Mouse (Mus musculus): ENCODE results near the gene Traf3ip3. TPM values are rescaled to one million over a fixed set of nuclear protein-coding genes. Genes with fewer than 3 reads are reported as not detected.

Traf3ip3 gene
- polyA plus RNA-seq, 1 experiment from 2014 or later = 2.1 TPM

DNA sequence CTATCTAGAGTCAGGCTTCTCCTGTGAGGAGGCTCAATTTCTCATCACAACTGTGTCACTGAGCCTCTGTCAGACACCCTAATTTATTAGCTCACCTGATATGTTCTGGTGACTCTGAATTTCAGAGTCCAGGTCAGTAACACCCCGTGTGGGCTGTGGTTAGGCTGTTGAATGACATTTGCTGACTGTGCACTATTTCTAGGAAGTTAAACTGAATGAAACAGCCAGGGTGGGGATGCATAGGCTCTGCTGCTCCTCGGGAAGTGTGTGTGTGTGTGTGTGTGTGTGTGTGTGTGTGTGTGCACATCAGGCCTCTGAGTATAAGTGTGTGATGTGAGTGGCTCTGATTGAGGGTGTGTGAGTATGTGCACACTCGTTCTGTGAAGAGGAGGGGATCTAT is 62.8 kb downstream of the Traf3ip3 start:
- H3K4me1 ChIP-seq (replicated peaks) = no peaks in the 10 kb centered on the region
- H3K27ac ChIP-seq = 0 out of 2 replicates have a peak overlapping the region, but pooled peaks have one; percentile 16
- no peaks in the 10 kb centered on the region for H3K9me3 ChIP-seq (replicated peaks)
- no peak for ATAC-seq (replicated peaks; ENCODE audit: insufficient number of reproducible peaks, insufficient read depth, low FRiP score, low read depth)
- no peak overlapping the region for H3K4me3 ChIP-seq
- H3K4me2 ChIP-seq = no peak overlapping the region
- H3K36me3 ChIP-seq = no peaks in the 10 kb centered on the region
- no peaks in the 10 kb centered on the region for H3K27me3 ChIP-seq
- 27% methylated on average over 3 of the region's 3 CpGs for WGBS
- H3K9ac ChIP-seq = no peak overlapping the region

DNA sequence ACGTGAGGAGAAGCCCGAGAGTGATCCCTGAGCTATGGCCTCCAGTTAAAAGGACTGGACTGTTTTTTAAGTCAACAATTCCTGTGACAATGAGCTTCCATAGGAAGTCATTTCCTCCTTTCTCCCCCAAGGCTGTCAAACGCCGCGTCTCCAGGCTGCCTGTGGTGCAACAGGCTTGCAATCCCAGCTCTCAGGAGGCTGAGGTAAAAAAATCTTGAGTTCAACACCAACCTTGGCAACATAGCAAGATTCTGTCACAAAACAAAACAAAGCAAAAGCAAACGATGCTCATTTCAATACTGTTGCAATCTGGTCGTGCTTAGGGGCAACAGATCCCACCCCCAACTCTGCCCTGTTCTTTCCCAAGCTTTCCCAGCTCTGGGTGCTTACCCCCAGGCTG is 63.4 kb downstream of the Traf3ip3 start:
- Histone ChIP-seq H3K27ac (0 out of 2 replicates have a peak overlapping the region, but pooled peaks have one; percentile 16), H3K4me1 (replicated peaks) (no peaks in the 10 kb centered on the region), H3K9ac (no peak overlapping the region), H3K4me2 (no peak overlapping the region), H3K36me3 (no peaks in the 10 kb centered on the region), H3K9me3 (replicated peaks) (no peaks in the 10 kb centered on the region), H3K4me3 (no peak overlapping the region), H3K27me3 (no peaks in the 10 kb centered on the region)
- WGBS = 35% methylated on average over 7 of the region's 7 CpGs
- no peak for ATAC-seq (replicated peaks; ENCODE audit: insufficient number of reproducible peaks, insufficient read depth, low FRiP score, low read depth)

DNA sequence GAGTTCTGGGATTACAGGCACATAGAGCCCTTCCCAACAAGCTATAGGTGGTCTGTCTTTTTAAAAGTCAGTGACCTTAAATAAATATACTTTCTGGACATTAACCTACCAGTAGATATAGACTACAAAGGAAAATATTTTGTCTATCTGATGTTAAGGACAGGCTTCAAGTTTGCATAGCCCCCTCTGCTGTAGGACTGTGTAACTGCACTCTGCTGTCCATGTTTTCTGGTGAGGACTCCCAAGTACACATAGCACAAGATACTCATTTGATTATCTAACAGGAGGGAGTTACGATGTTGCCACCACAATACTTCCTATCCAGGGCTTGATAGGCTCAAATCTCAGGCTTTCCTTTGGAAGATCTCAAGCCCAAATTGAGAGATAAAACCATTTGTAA is 67.8 kb downstream of the Traf3ip3 start:
- WGBS = 89% methylated on average over 1 of the region's 1 CpGs
- no peaks in the 10 kb centered on the region for H3K27me3 ChIP-seq
- H3K27ac ChIP-seq = no peak overlapping the region
- H3K36me3 ChIP-seq = no peaks in the 10 kb centered on the region
- H3K4me3 ChIP-seq = no peak overlapping the region
- no peak overlapping the region for H3K4me2 ChIP-seq
- H3K9me3 ChIP-seq (replicated peaks) = no peaks in the 10 kb centered on the region
- ATAC-seq (replicated peaks; ENCODE audit: insufficient number of reproducible peaks, insufficient read depth, low FRiP score, low read depth) = no peak
- peaks cover 7% of the 10 kb centered on the region for H3K4me1 ChIP-seq (replicated peaks)
- H3K9ac ChIP-seq = no peak overlapping the region

DNA sequence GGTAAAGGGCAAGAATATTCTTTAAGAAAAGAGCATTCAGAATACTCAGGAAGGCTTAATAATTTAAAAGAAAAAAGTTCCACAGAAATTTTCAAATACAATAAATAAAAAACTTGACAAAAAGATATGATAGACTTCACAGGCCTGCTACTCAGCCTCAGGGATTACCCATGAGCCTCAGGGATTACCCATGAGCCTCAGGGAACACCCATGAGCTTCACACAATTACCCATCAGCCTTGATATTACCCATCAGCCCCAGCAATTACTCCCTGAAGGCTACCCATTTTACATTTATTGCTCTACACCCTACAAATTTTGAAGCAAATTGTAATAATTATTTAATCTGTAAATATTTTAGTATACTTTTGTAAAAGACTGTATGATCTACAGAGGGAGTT is 69.1 kb downstream of the Traf3ip3 start:
- H3K9ac ChIP-seq = no peak overlapping the region
- no peak for ATAC-seq (replicated peaks; ENCODE audit: insufficient number of reproducible peaks, insufficient read depth, low FRiP score, low read depth)
- no peak overlapping the region for H3K27ac ChIP-seq
- peaks cover 7% of the 10 kb centered on the region for H3K36me3 ChIP-seq
- H3K4me3 ChIP-seq = no peak overlapping the region
- no peaks in the 10 kb centered on the region for H3K27me3 ChIP-seq
- no peaks in the 10 kb centered on the region for H3K9me3 ChIP-seq (replicated peaks)
- H3K4me2 ChIP-seq = no peak overlapping the region
- H3K4me1 ChIP-seq (replicated peaks) = peaks cover 7% of the 10 kb centered on the region

DNA sequence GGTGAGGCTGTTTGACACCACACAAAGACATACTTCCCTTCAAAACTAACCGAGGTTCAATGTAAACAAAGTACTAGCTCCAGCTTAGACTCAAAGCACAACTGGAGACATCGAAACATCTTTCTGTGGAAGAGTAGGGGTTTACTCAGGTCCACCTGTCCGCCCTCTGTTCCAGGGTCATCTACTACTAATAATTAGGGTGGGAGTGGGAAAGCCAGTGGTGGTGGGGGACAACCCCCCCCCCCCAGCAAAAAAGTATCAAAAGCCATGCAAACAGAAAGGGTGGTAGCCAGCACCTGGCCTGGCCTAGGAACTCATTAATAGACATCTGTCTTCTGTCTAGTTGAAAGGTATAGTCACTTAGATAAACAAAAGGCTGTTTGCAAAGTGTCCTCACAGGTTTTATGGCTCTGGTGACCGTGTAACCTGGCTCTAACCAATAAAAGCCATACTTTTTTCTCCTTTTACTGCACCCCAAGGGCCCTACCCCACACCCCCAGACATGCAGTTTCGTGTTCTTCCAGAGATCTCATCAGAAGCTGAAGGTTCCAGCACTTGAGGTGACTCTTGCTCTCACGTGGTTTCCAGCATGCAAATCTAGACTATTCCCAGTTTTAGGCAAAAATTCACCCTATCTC is 70.1 kb downstream of the Traf3ip3 start:
- peaks cover 7% of the 10 kb centered on the region for H3K4me1 ChIP-seq (replicated peaks)
- ATAC-seq (replicated peaks; ENCODE audit: insufficient number of reproducible peaks, insufficient read depth, low FRiP score, low read depth) = no peak
- H3K36me3 ChIP-seq = peaks cover 16% of the 10 kb centered on the region
- no peaks in the 10 kb centered on the region for H3K9me3 ChIP-seq (replicated peaks)
- H3K27me3 ChIP-seq = no peaks in the 10 kb centered on the region
- H3K9ac ChIP-seq = no peak overlapping the region
- no peak overlapping the region for H3K4me3 ChIP-seq
- no peak overlapping the region for H3K4me2 ChIP-seq
- H3K27ac ChIP-seq = no peak overlapping the region
- 70% methylated on average over 6 of the region's 6 CpGs for WGBS

DNA sequence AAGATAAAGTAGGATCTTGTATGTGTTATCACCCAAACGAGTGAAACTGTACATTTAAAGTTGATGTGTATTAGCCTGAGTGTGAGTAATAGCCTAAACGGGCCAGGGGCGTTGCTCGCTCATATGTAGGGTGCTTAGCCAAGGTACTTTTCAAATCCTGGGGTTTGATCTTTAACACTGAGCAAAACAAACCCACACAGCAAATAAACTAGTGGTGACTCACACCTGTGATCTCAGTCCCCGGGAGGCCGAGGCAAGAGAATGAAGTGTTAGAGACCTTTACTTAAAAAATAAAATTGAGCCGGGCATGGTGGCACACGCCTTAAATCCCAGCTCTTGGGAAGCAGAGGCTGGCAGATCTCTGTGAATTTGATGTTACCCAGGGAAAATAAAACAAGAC is 70.7 kb downstream of the Traf3ip3 start:
- WGBS = 75% methylated on average over 8 of the region's 8 CpGs
- H3K4me3 ChIP-seq = peak overlapping the region; percentile 97; the same call in 1 of the 2 replicates
- no peaks in the 10 kb centered on the region for H3K27me3 ChIP-seq
- H3K4me2 ChIP-seq = peak overlapping the region; percentile 67
- H3K9ac ChIP-seq = no peak overlapping the region
- H3K9me3 ChIP-seq (replicated peaks) = no peaks in the 10 kb centered on the region
- H3K27ac ChIP-seq = no peak overlapping the region
- ATAC-seq (replicated peaks; ENCODE audit: insufficient number of reproducible peaks, insufficient read depth, low FRiP score, low read depth) = no peak
- peaks cover 7% of the 10 kb centered on the region for H3K4me1 ChIP-seq (replicated peaks)
- peaks cover 18% of the 10 kb centered on the region for H3K36me3 ChIP-seq

DNA sequence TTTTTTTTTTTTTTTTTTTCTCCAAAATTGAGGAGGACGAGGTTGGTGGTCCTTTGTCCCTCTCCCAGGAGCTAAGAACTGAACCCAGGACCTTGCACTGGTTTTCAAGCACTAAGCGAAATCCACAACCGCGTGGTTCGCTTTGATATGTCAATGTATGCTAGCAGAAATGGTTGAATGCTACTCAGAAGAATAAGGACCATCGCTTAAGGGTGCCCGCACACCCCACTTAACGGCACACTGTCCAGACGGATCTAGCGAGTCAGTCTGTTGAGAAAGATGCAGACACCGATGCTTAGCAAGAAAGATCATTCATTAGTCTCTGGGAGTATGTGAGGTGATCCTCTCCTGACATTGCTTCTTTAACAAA is 71.1 kb downstream of the Traf3ip3 start:
- H3K9ac ChIP-seq = peak overlapping the region; percentile 45; the same call in 1 of the 2 replicates
- ATAC-seq (replicated peaks; ENCODE audit: insufficient number of reproducible peaks, insufficient read depth, low FRiP score, low read depth) = 0 out of 2 replicates have a peak, but pooled peaks have one; percentile 6

DNA sequence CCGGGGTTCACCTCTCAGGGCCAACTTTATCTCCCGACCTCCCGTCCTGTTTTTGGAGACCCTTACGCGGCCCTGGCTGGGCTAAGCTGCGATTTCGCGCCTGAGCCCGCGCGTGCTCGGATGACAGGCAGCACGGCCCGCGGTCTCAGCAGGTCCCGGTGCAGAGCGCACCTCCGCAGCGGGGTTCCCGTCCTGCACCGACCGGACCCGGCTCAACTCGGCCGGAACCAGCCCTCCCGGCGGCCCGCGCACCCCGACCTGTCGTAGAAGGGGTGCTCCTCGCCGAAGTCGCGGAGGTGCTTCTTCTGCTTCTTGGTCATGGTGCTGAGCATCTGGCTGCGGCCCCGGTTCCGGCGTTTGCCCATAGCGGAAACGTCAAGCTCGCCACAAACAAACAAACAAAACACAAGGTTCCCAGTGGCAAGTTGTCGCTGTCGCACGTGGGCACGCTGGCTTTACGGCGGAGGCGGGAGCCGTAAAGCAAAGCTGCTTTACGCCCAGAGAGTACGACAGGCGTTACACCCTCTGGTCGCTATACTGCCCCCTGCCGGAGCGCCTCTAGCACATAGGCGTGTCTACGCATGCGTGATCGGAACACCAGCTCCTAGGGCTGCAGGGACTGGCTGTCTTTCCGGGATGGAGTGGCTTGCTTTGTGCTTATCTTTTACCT is 71.6 kb downstream of the Traf3ip3 start, which contains the start of gene Diexf:
Diexf (minus strand) TSS at position 487 of the 670 bp plus-strand sequence.
- peak within 1 kb of the TSS; percentile 13; the same call in 1 of the 2 replicates for H3K27ac ChIP-seq
- WGBS = under 1% methylated on average over 61 of the region's 61 CpGs
- H3K36me3 ChIP-seq = peaks cover 20% of the 10 kb centered on the region
- ATAC-seq (replicated peaks; ENCODE audit: insufficient number of reproducible peaks, insufficient read depth, low FRiP score, low read depth) = peak; percentile 91
- H3K27me3 ChIP-seq = no peaks in the 10 kb centered on the region
- H3K4me2 ChIP-seq = peak within 1 kb of the TSS; percentile 85
- peak within 1 kb of the TSS; percentile 97 for H3K4me3 ChIP-seq
- H3K9ac ChIP-seq = peak within 1 kb of the TSS; percentile 89
- no peaks in the 10 kb centered on the region for H3K9me3 ChIP-seq (replicated peaks)
- H3K4me1 ChIP-seq (replicated peaks) = peaks cover 7% of the 10 kb centered on the region

More for the DNA sequence above, 71.1 kb downstream of the Traf3ip3 start:
- WGBS = 26% methylated on average over 11 of the region's 11 CpGs
- no peaks in the 10 kb centered on the region for H3K9me3 ChIP-seq (replicated peaks)
- H3K4me3 ChIP-seq = peak overlapping the region; percentile 97
- no peaks in the 10 kb centered on the region for H3K27me3 ChIP-seq
- peak overlapping the region; percentile 67 for H3K4me2 ChIP-seq
- H3K36me3 ChIP-seq = peaks cover 18% of the 10 kb centered on the region
- no peak overlapping the region for H3K27ac ChIP-seq
- peaks cover 7% of the 10 kb centered on the region for H3K4me1 ChIP-seq (replicated peaks)

DNA sequence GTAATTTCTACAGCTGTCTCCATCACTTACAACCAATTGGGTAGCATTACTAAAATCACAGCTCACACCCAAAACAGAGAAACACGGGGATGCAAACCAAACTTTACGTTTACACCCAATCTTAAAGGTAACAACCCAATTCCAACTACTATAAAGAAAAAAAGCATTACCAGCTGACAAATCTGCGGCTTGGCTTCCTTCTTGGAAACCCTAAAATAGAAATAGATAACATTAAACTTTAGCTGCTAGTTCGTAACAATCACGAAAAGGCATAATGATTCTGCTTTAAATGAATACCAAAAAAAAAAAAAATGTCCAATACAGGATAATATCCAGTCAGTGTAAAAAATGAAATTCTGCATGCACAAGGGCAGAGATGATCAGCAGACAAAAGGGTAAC is 72.2 kb downstream of the Traf3ip3 start:
- no peak for ATAC-seq (replicated peaks; ENCODE audit: insufficient number of reproducible peaks, insufficient read depth, low FRiP score, low read depth)
- no peak overlapping the region for H3K27ac ChIP-seq
- H3K4me2 ChIP-seq = peak overlapping the region; percentile 85
- peaks cover 24% of the 10 kb centered on the region for H3K36me3 ChIP-seq
- WGBS = 12% methylated on average over 5 of the region's 5 CpGs
- H3K9me3 ChIP-seq (replicated peaks) = no peaks in the 10 kb centered on the region
- peak overlapping the region; percentile 97 for H3K4me3 ChIP-seq
- peak overlapping the region; percentile 89 for H3K9ac ChIP-seq
- H3K4me1 ChIP-seq (replicated peaks) = peaks cover 7% of the 10 kb centered on the region
- H3K27me3 ChIP-seq = no peaks in the 10 kb centered on the region

DNA sequence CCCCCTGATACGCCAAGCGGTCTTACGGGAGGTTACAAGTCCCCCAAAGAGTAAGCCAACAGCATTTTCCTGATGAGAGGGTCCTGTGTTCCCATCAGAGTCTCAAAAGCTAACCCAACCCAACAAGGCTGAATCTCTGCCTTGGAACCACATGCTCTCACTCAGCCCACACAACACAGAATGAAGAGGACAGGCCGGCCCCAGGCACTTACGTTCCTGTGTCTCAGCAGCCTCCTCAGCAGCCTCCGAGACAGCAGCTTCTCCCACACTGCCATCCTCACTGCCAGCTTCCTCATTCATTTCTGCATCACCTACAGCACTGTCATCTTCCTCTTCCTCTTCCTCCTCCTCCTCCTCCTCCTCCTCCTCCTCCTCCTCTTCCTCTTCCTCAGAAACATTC is 73.4 kb downstream of the Traf3ip3 start:
- Histone ChIP-seq H3K27ac (no peak overlapping the region), H3K36me3 (peaks cover 36% of the 10 kb centered on the region), H3K27me3 (no peaks in the 10 kb centered on the region), H3K4me3 (no peak overlapping the region), H3K4me2 (no peak overlapping the region), H3K4me1 (replicated peaks) (peaks cover 7% of the 10 kb centered on the region), H3K9ac (no peak overlapping the region), H3K9me3 (replicated peaks) (no peaks in the 10 kb centered on the region)
- no peak for ATAC-seq (replicated peaks; ENCODE audit: insufficient number of reproducible peaks, insufficient read depth, low FRiP score, low read depth)
- 87% methylated on average over 6 of the region's 6 CpGs for WGBS

DNA sequence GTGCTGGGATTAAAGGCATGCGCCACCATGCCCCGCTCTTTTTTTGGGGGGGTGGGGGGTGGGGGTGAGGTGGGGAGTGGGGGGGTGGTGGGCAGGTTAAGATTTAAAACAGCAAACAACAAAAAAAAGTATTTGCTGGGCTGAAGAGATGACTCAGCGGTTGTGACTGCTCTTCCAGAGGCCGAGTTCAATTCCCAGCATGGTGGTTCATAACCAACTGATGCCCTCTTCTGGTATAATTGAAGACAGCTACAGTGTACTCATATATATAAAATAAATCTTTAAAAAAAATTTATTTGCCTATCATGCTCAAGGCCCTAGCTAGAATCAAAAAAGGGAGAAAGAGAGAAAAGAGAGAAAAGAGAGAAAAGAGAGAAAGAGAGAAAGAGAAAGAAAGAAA is 75.7 kb downstream of the Traf3ip3 start:
- Histone ChIP-seq H3K27me3 (no peaks in the 10 kb centered on the region), H3K9ac (no peak overlapping the region), H3K9me3 (replicated peaks) (no peaks in the 10 kb centered on the region), H3K4me3 (no peak overlapping the region), H3K27ac (no peak overlapping the region), H3K36me3 (peaks cover 58% of the 10 kb centered on the region), H3K4me2 (no peak overlapping the region), H3K4me1 (replicated peaks) (peaks cover 7% of the 10 kb centered on the region)
- 72% methylated on average over 4 of the region's 4 CpGs for whole genome bisulfite sequencing
- ATAC-seq (replicated peaks; ENCODE audit: insufficient number of reproducible peaks, insufficient read depth, low FRiP score, low read depth) = no peak
